Mouse (Mus musculus) liver, embryonic 14.5 days (tissue): ENCODE results near the gene Efhd2. TPM values are rescaled to one million over a fixed set of nuclear protein-coding genes. Genes with fewer than 3 reads are reported as not detected.
A peak's percentile ranks its signal among the peaks of the same experiment; 100 is the strongest.

ENCODE experiments used
- ATAC-seq: fragments of 200-750 bp; cut with Nextera tagmentation; 2 replicates; pipeline ENCODE4 v1.8.0; 2017; ENCODE audit warnings: moderate number of reproducible peaks, mild to moderate bottlenecking, moderate library complexity; ENCODE audit not compliant: insufficient read depth
- DNase-seq, 3 experiments: peaks; one replicate each; pipeline ENCODE4 v3.0.0-alpha.2; 2012 to 2013; ENCODE audit warnings: low read depth in 3 of 3, low spot score in 3 of 3
- H3K27ac ChIP-seq: fragments of 300-500 bp; sonication (generic); 2 replicates; pipeline ENCODE4 v1.5.1; 2014; ENCODE audit warnings: moderate library complexity, mild to moderate bottlenecking, control low read depth, inconsistent platforms
- H3K27me3 ChIP-seq: fragments of 300-500 bp; sonication (generic); 2 replicates; pipeline ENCODE4 v1.6.1; 2014; ENCODE audit warnings: mild to moderate bottlenecking, low read length, moderate library complexity; ENCODE audit not compliant: control insufficient read depth, insufficient read depth
- H3K36me3 ChIP-seq: fragments of 300-500 bp; sonication (generic); replicated peaks from 2 replicates; pipeline ENCODE4 v1.6.1; 2014; ENCODE audit warnings: low read depth; ENCODE audit not compliant: control insufficient read depth, insufficient read depth
- H3K4me1 ChIP-seq, 2 experiments: fragments of 200-500 bp in 1 of 2; fragments of 300-500 bp in 1 of 2; sonication (generic) in 1 of 2; replicated peaks; 2 replicates each; pipeline ENCODE4 v1.6.1; 2012 to 2014; ENCODE audit warnings: antibody characterized with exemption in 1 of 2, inconsistent platforms in 1 of 2, low read length in 1 of 2; ENCODE audit not compliant: control insufficient read depth in 2 of 2, insufficient read depth in 2 of 2
- H3K4me2 ChIP-seq: fragments of 300-500 bp; sonication (generic); 2 replicates; pipeline ENCODE4 v1.6.1; 2014; ENCODE audit warnings: low read depth, mild to moderate bottlenecking, control low read depth, moderate library complexity
- H3K4me3 ChIP-seq, 2 experiments: fragments of 200-500 bp in 1 of 2; fragments of 300-500 bp in 1 of 2; sonication (generic) in 1 of 2; 2 replicates each; pipeline ENCODE4 v1.5.1; 2012 to 2014; ENCODE audit warnings: low read depth in 2 of 2, low read length in 2 of 2, mild to moderate bottlenecking in 2 of 2, control low read depth in 1 of 2, inconsistent platforms in 1 of 2, moderate library complexity in 1 of 2; ENCODE audit not compliant: insufficient read depth in 1 of 2
- H3K9ac ChIP-seq: fragments of 300-500 bp; sonication (generic); replicated peaks from 2 replicates; pipeline ENCODE4 v1.6.1; 2014; ENCODE audit warnings: mild to moderate bottlenecking, control low read depth, moderate library complexity
- H3K9me3 ChIP-seq: fragments of 300-500 bp; sonication (generic); 2 replicates; pipeline ENCODE4 v1.6.1; 2016; ENCODE audit warnings: low read length, mixed read lengths; ENCODE audit not compliant: control insufficient read depth
- CTCF ChIP-seq: IDR thresholded peaks from 2 replicates; pipeline ENCODE4 v1.5.1; 2016; ENCODE audit warnings: antibody characterized with exemption, low read depth, control low read depth
- EP300 ChIP-seq: IDR thresholded peaks from 2 replicates; pipeline ENCODE4 v1.6.1; 2016; ENCODE audit warnings: antibody characterized with exemption, low read depth
- WGBS: fragments of 180-500 bp; shearing (Covaris S2); extraction: QIAGEN DNeasy Blood & Tissue Kit; methylation state at CpG from one replicate; pipeline ENCODE4 v1.1.7; 2014; ENCODE audit not compliant: insufficient replicate concordance; 5-methylcytosine and 5-hydroxymethylcytosine counted together
- polyA plus RNA-seq, 2 experiments: library from polyadenylated mRNA; depleted of rRNA in 1 of 2; stranded (reverse) in 1 of 2; unstranded in 1 of 2; fragments of >200 nt; fragmentation: Nextera tagmentation in 1 of 2; extraction: Ambion mirVana in 1 of 2; gene quantifications; 2 replicates each; pipeline versions ENCODE4 v1.2.1 to v1.2.3; 2012 to 2014

Gene Efhd2
- polyA plus RNA-seq (2012; rRNA removed) (25.9 and 26.5 TPM in 2 replicates), polyA plus RNA-seq (2014; fragmentation: Nextera tagmentation; extraction: Ambion mirVana) (23.4 and 26.2 TPM in 2 replicates)

DNA sequence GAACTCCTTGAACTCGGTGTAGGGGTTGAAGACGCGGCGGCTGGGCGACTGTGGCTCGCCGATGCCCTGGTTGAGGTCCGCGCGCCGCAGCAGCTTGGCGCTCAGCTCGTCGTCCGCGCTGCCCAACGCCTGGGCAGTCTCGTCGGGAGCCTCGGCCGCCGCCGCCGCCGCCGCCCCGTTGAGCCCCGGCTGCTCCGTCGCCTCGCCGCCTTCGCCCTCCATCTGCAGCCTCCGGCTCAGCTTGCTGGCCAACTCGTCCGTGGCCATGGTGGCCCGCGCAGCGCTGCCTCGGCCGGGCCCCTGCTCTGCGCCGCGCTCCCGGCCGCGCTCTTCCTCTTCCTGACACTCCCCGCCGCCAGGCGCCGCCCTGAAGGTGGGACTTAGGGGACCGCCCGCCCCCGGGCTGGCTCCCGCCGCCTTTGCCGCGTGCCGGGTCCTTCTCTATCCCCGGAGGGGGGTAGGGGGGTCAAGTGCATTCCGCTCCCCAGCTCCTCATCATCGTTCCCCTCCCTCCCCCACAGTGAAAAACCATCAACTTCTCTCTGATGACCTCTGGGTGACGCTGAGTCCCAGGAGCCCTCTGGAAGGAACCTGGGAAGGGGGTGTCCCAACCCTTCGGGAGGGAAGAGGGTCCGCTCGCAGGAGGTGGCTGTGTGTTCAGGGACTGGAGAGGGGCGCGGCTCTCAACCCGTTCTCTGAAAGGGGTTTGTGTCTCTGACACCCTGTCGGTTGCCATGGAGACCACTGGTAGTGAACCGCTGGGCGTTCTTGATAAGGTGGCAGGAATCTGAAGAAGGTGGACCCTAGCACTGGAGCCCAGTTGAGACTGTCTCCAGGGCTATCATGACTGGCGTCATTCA is at the start of gene Efhd2:
Gene Efhd2, minus strand, starts transcription at position 320 of the 860 bp plus-strand sequence.
- peak; percentile 80 for TF ChIP-seq EP300
- TF ChIP-seq CTCF: peak; percentile 5
- Histone ChIP-seq H3K9me3 (no peaks in the 10 kb centered on the region), H3K36me3 (peaks cover 5% of the 10 kb centered on the region), H3K27me3 (no peaks in the 10 kb centered on the region; the same call in none of the 2 replicates), H3K9ac (peak within 1 kb of the TSS; percentile 89), H3K27ac (peak within 1 kb of the TSS; percentile 67), H3K4me1 (peaks cover 33 to 47% of the 10 kb centered on the region in 2 experiments), H3K4me2 (peak within 1 kb of the TSS; percentile 87), H3K4me3 (peak within 1 kb of the TSS; percentile 75 to 76)
- WGBS: under 1% methylated on average over 72 of the region's 73 CpGs
- peak; percentile 90 for ATAC-seq
- peak; percentile 89 to 97 (median 90) for DNase-seq

DNA sequence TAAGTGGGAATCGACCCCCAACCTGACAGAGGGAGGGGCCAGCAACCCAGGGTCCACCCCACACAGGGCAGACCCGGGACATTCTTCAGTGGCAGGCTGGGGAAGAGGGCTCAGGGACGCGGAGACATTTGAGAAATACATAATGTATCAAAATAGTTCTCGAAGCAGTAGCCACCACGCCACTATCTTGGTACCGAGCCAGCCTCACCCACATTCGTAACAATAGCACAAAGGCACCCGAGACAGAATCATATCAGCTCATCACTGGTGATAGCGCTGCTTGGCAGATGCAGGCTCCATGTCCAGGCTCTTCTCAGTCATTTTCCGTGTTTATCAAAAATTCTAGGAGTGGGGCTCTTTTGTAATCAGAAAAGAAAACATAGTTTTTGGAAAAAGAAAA is 49.2 kb upstream of the Efhd2 start:
- Histone ChIP-seq H3K4me2 (no peak overlapping the region), H3K4me3 (no peak overlapping the region), H3K27me3 (no peaks in the 10 kb centered on the region), H3K36me3 (no peaks in the 10 kb centered on the region), H3K9ac (no peak overlapping the region), H3K9me3 (no peaks in the 10 kb centered on the region), H3K27ac (no peak overlapping the region), H3K4me1 (0 out of 4 replicates have a peak, but pooled peaks cover 0 to 3% of the 10 kb centered on the region in 2 experiments)
- DNase-seq: no peak
- ATAC-seq: no peak
- WGBS: 63% methylated on average over 11 of the region's 11 CpGs
- TF ChIP-seq CTCF (no peak), EP300 (no peak)

DNA sequence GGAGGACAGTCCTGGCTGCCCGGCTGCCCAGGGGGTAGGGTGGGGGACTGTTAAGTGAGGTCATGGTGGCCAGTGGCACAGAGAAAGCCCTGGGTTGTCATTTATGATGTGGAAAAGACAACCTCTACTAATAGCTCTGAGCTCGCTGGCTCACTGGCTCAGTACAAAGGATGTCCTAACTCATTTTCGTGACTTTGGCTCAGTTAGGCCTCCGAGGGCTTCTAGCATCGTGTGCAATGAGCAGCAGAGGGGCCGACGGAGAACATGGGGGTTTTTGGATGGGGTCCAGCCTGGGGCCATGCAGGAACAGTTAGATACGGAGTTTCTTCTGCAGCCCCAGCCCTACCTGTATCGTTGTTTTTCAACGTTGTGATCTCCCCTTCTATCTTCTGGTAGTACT is 45.7 kb upstream of the Efhd2 start:
- Histone ChIP-seq H3K4me2 (no peak overlapping the region), H3K27me3 (no peaks in the 10 kb centered on the region), H3K36me3 (no peaks in the 10 kb centered on the region), H3K9me3 (no peaks in the 10 kb centered on the region), H3K4me3 (no peak overlapping the region), H3K9ac (no peak overlapping the region), H3K4me1 (0 out of 4 replicates have a peak, but pooled peaks cover 0 to 2% of the 10 kb centered on the region in 2 experiments), H3K27ac (no peak overlapping the region)
- ATAC-seq (no peak), DNase-seq (no peak)
- WGBS: 66% methylated on average over 10 of the region's 10 CpGs
- TF ChIP-seq EP300 (no peak), CTCF (no peak)

DNA sequence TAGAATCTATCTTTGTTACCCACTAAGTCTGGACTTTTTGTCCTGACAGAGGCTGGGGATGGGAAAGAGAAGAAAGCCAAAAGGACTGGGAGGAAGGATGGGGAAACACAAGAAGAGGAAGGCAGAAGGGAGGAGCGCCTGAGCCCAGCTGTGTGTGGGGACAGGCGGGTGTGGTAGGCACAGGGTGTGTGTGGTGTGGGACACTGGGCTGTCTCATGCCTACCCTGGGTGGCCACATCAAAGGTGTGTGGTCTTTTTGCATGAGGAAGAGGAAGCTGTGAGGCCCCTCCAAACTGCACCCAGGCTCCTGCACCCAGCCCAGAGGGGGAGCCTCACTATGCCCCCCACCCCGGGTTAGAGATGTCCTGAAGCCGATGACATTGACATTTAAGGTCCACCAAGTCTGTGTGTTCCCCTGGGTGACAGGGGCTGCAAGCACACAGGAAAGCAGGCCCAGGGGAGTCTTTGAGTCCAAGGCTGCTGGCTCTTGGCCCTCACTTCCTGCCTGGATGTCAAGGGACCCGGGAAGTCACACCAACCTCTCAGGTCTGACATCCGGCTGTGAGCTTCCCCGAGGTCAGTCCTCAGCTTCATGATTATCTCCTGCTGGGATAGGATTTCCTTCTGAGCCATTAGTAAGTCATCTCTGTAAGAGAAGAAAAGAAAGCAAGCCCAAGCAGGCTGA is 43.2 kb upstream of the Efhd2 start:
- no peak overlapping the region for H3K9ac ChIP-seq
- no peak overlapping the region for H3K4me3 ChIP-seq
- H3K4me2 ChIP-seq: no peak overlapping the region
- H3K27ac ChIP-seq: no peak overlapping the region
- no peak for ATAC-seq
- H3K27me3 ChIP-seq: no peaks in the 10 kb centered on the region
- 0 out of 4 replicates have a peak, but pooled peaks cover 0 to 2% of the 10 kb centered on the region in 2 experiments for H3K4me1 ChIP-seq
- H3K36me3 ChIP-seq: no peaks in the 10 kb centered on the region
- DNase-seq: no peak
- no peaks in the 10 kb centered on the region for H3K9me3 ChIP-seq
- WGBS: 37% methylated on average over 7 of the region's 7 CpGs
- TF ChIP-seq EP300: no peak
- TF ChIP-seq CTCF: no peak

DNA sequence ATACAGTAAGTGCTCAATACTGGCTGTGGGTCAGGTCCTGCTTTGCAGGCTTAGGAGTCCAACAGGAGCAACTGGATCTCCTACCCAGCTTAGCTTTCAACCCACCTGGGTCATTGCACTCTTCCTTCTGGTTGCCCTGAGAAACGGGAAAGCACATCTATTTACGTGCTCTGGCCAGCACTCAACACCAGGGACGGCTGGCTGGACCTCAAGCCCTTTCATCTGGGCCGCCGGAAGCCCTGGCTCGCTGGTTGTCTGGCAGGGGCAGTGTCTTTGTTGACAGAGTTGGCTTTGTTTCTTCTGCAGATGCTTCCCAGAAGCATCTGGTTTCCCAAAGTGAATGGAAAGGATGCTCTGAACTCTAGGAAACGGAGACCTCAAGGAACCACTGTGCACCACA is 39.3 kb upstream of the Efhd2 start:
- ATAC-seq (no peak), DNase-seq (no peak)
- H3K27ac ChIP-seq: no peak overlapping the region
- H3K27me3 ChIP-seq: no peaks in the 10 kb centered on the region
- 0 out of 4 replicates have a peak, but pooled peaks cover 0 to 2% of the 10 kb centered on the region in 2 experiments for H3K4me1 ChIP-seq
- H3K9ac ChIP-seq: no peak overlapping the region
- no peak overlapping the region for H3K4me2 ChIP-seq
- TF ChIP-seq CTCF: no peak
- no peak for TF ChIP-seq EP300
- no peak overlapping the region for H3K4me3 ChIP-seq
- H3K36me3 ChIP-seq: no peaks in the 10 kb centered on the region
- no peaks in the 10 kb centered on the region for H3K9me3 ChIP-seq
- WGBS: 54% methylated on average over 7 of the region's 7 CpGs
